Mouse (Mus musculus): ENCODE measurements around the gene Wipi1. TPM values are rescaled to one million over a fixed set of nuclear protein-coding genes. Genes with fewer than 3 reads are reported as not detected.

The Wipi1 gene
- polyA plus RNA-seq, 2 experiments: 9.0 to 11.9 TPM

- 72% methylated on average over 6 of the region's 6 CpGs for WGBS (ENCODE audit: insufficient replicate concordance)
- Histone ChIP-seq H3K36me3 (replicated peaks; ENCODE audit: control insufficient read depth, insufficient read depth, low read depth) (peaks cover 26% of the 10 kb centered on the region), H3K9me3 (ENCODE audit: control insufficient read depth, low read length) (no peaks in the 10 kb centered on the region), H3K9ac (replicated peaks) (no peak overlapping the region), H3K27me3 (ENCODE audit: control insufficient read depth, insufficient read depth, low read length) (no peaks in the 10 kb centered on the region), H3K4me2 (ENCODE audit: low read depth) (no peak overlapping the region), H3K4me1 (replicated peaks; ENCODE audit: control insufficient read depth in 2 of 2, insufficient read depth in 2 of 2, low read length in 1 of 2) (no peaks in the 10 kb centered on the region), H3K27ac (no peak overlapping the region), H3K4me3 (ENCODE audit: insufficient read depth in 1 of 2, low read depth in 2 of 2, low read length in 2 of 2) (no peak overlapping the region)
- DNase-seq (ENCODE audit: low read depth in 3 of 3, low spot score in 3 of 3) (no peak), ATAC-seq (ENCODE audit: insufficient read depth) (no peak)
- TF ChIP-seq EP300 (IDR thresholded peaks at IDR 0.05; ENCODE audit: low read depth) (no peak), CTCF (IDR thresholded peaks at IDR 0.05; ENCODE audit: low read depth) (no peak)
Measured at GRCm38 (mm10) chr11:109575832-109576231, 35.9 kb downstream of the Wipi1 start.

GRCm38 (mm10) chr11:109574604-109575003 is 37.2 kb downstream of the Wipi1 start:
- ATAC-seq (ENCODE audit: insufficient read depth): no peak
- no peak for TF ChIP-seq CTCF (IDR thresholded peaks at IDR 0.05; ENCODE audit: low read depth)
- TF ChIP-seq EP300 (IDR thresholded peaks at IDR 0.05; ENCODE audit: low read depth): no peak
- H3K4me3 ChIP-seq (ENCODE audit: insufficient read depth in 1 of 2, low read depth in 2 of 2, low read length in 2 of 2): no peak overlapping the region
- 87% methylated on average over 2 of the region's 2 CpGs for WGBS (ENCODE audit: insufficient replicate concordance)
- no peaks in the 10 kb centered on the region for H3K27me3 ChIP-seq (ENCODE audit: control insufficient read depth, insufficient read depth, low read length)
- no peak overlapping the region for H3K4me2 ChIP-seq (ENCODE audit: low read depth)
- H3K9me3 ChIP-seq (ENCODE audit: control insufficient read depth, low read length): no peaks in the 10 kb centered on the region
- no peak overlapping the region for H3K9ac ChIP-seq (replicated peaks)
- H3K36me3 ChIP-seq (replicated peaks; ENCODE audit: control insufficient read depth, insufficient read depth, low read depth): peaks cover 26% of the 10 kb centered on the region
- no peaks in the 10 kb centered on the region for H3K4me1 ChIP-seq (replicated peaks; ENCODE audit: control insufficient read depth in 2 of 2, insufficient read depth in 2 of 2, low read length in 1 of 2)
- H3K27ac ChIP-seq: no peak overlapping the region
- no peak for DNase-seq (ENCODE audit: low read depth in 3 of 3, low spot score in 3 of 3)

- DNase-seq (ENCODE audit: low read depth in 3 of 3, low spot score in 3 of 3): no peak
- Histone ChIP-seq H3K4me1 (replicated peaks; ENCODE audit: control insufficient read depth in 2 of 2, insufficient read depth in 2 of 2, low read length in 1 of 2) (no peaks in the 10 kb centered on the region), H3K27ac (no peak overlapping the region), H3K4me2 (ENCODE audit: low read depth) (no peak overlapping the region), H3K27me3 (ENCODE audit: control insufficient read depth, insufficient read depth, low read length) (no peaks in the 10 kb centered on the region), H3K9ac (replicated peaks) (no peak overlapping the region), H3K4me3 (ENCODE audit: insufficient read depth in 1 of 2, low read depth in 2 of 2, low read length in 2 of 2) (no peak overlapping the region), H3K9me3 (ENCODE audit: control insufficient read depth, low read length) (no peaks in the 10 kb centered on the region), H3K36me3 (replicated peaks; ENCODE audit: control insufficient read depth, insufficient read depth, low read depth) (peaks cover 9% of the 10 kb centered on the region; the same call in 1 of the 2 replicates)
- WGBS (ENCODE audit: insufficient replicate concordance): 73% methylated on average over 11 of the region's 11 CpGs
- no peak for TF ChIP-seq CTCF (IDR thresholded peaks at IDR 0.05; ENCODE audit: low read depth)
- ATAC-seq (ENCODE audit: insufficient read depth): no peak
Measured at GRCm38 (mm10) chr11:109572051-109572450, 39.7 kb downstream of the Wipi1 start.

GRCm38 (mm10) chr11:109569809-109570208 is 42.0 kb downstream of the Wipi1 start:
- no peak overlapping the region for H3K9ac ChIP-seq (replicated peaks)
- no peaks in the 10 kb centered on the region for H3K9me3 ChIP-seq (ENCODE audit: control insufficient read depth, low read length)
- no peak for ATAC-seq (ENCODE audit: insufficient read depth)
- H3K36me3 ChIP-seq (replicated peaks; ENCODE audit: control insufficient read depth, insufficient read depth, low read depth): no peaks in the 10 kb centered on the region; the same call in 1 of the 2 replicates
- no peak overlapping the region for H3K27ac ChIP-seq
- H3K4me3 ChIP-seq (ENCODE audit: insufficient read depth in 1 of 2, low read depth in 2 of 2, low read length in 2 of 2): no peak overlapping the region
- H3K4me2 ChIP-seq (ENCODE audit: low read depth): no peak overlapping the region
- H3K27me3 ChIP-seq (ENCODE audit: control insufficient read depth, insufficient read depth, low read length): no peaks in the 10 kb centered on the region
- H3K4me1 ChIP-seq (replicated peaks; ENCODE audit: control insufficient read depth in 2 of 2, insufficient read depth in 2 of 2, low read length in 1 of 2): peaks cover 0 to 1% of the 10 kb centered on the region in 2 experiments; a peak in 2 of 4 replicates
- no peak for TF ChIP-seq EP300 (IDR thresholded peaks at IDR 0.05; ENCODE audit: low read depth)
- no peak for TF ChIP-seq CTCF (IDR thresholded peaks at IDR 0.05; ENCODE audit: low read depth)
- WGBS (ENCODE audit: insufficient replicate concordance): 55% methylated on average over 7 of the region's 7 CpGs
- no peak for DNase-seq (ENCODE audit: low read depth in 3 of 3, low spot score in 3 of 3)

GRCm38 (mm10) chr11:109569007-109569618 is 42.7 kb downstream of the Wipi1 start:
- H3K27ac ChIP-seq: no peak overlapping the region
- DNase-seq (ENCODE audit: low read depth in 3 of 3, low spot score in 3 of 3): no peak
- H3K4me1 ChIP-seq (replicated peaks; ENCODE audit: control insufficient read depth in 2 of 2, insufficient read depth in 2 of 2, low read length in 1 of 2): peaks cover 0 to 2% of the 10 kb centered on the region in 2 experiments; a peak in 2 of 4 replicates
- H3K9me3 ChIP-seq (ENCODE audit: control insufficient read depth, low read length): no peaks in the 10 kb centered on the region
- no peaks in the 10 kb centered on the region for H3K27me3 ChIP-seq (ENCODE audit: control insufficient read depth, insufficient read depth, low read length)
- H3K36me3 ChIP-seq (replicated peaks; ENCODE audit: control insufficient read depth, insufficient read depth, low read depth): no peaks in the 10 kb centered on the region; the same call in 1 of the 2 replicates
- no peak overlapping the region for H3K4me2 ChIP-seq (ENCODE audit: low read depth)
- H3K4me3 ChIP-seq (ENCODE audit: insufficient read depth in 1 of 2, low read depth in 2 of 2, low read length in 2 of 2): no peak overlapping the region
- TF ChIP-seq CTCF (IDR thresholded peaks at IDR 0.05; ENCODE audit: low read depth): no peak
- TF ChIP-seq EP300 (IDR thresholded peaks at IDR 0.05; ENCODE audit: low read depth): no peak
- H3K9ac ChIP-seq (replicated peaks): no peak overlapping the region
- WGBS (ENCODE audit: insufficient replicate concordance): 70% methylated on average over 12 of the region's 12 CpGs
- no peak for ATAC-seq (ENCODE audit: insufficient read depth)
